Mouse (Mus musculus) frontal cortex, postnatal 10 days (tissue): ENCODE measurements at regions not wholly inside any gene's neighbourhood (a gene's known extent, or its start where the extent isn't known, plus 50 kb on each side); places are given as distances from the start of the nearest gene placed in this dataset.

Experiments used
- DNase-seq, 2 experiments: peaks; one replicate each; pipeline ENCODE4 v3.0.0; 2022; ENCODE audit warnings: low spot score in 2 of 2, mixed read lengths in 1 of 2

DNA sequence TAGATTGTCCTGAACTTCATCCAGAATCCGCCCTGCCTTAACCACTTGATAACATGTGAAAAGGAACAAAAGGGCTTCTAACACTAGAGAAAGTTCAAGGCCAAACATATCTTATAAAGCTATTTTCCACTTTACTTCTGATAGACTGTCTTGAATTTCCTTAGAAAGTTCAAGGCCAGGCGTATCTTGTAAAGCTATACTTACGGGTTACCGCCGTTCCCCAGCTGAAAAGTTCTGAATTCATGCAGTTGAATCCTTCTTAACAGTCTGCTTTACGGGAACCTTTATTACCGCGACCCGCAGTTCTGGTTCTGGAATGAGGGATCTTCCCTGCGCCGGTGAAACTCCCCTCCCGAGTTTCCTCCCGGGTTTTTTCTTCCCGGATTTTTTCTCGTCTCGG lies 492.0 kb downstream of the Gm21739 start:
- DNase-seq, result peak; percentile 4 to 8
